Mouse (Mus musculus): Measurements from ENCODE around the gene Dppa3. TPM values are rescaled to one million over a fixed set of nuclear protein-coding genes. Genes with fewer than 3 reads are reported as not detected.

The Dppa3 gene
- polyA plus RNA-seq, 1 experiment from 2014 or later = not detected

- Histone ChIP-seq H3K9ac (no peak overlapping the region), H3K27ac (no peak overlapping the region), H3K4me1 (0 out of 2 replicates have a peak, but pooled peaks cover 6% of the 10 kb centered on the region), H3K36me3 (replicated peaks) (no peaks in the 10 kb centered on the region), H3K4me3 (peak overlapping the region; percentile 32; the same call in 1 of the 2 replicates), H3K9me3 (no peaks in the 10 kb centered on the region), H3K4me2 (0 out of 2 replicates have a peak overlapping the region, but pooled peaks have one; percentile 55), H3K27me3 (replicated peaks) (no peaks in the 10 kb centered on the region)
- ATAC-seq (replicated peaks) = no peak
- 88% methylated on average over 3 of the region's 3 CpGs for WGBS
Observed at GRCm38 (mm10) chr6:122601615-122602014, 24.6 kb upstream of the Dppa3 start.

DNA sequence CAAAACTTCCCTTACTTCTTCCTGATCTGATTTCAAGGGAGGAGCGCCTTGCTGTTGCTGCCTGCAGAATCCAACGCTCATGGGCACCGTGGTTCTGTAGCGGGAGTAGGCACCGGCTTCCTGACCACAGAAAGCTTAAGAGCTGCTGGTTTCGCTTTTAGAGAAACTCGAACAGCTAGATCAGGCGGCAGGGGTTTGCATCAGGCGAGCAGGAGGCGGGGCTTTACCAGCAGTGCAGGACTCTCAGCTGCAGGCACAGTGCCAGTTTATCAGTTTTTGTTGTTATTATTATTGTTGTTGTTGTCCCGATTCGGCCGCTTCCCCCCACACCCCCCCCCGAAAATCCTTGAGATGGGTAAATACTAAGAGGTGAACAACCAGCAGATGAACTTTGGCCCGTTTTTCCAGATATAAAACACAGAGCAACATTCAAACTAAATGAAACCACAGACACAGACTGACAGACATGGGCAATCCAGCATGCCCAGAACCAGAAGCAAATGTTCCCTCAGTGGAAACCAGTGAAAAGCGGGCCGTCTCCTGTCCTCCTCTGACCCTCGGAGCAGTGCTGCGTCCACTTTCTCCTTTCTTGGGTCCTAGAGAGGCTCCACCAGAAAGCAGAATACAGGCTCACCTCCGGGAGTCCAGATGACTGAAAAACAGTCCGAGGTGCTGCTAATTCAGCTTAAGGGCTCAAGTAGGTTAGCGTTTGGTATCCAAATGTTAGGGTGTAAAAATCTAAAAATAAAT, 23.8 kb upstream of the Dppa3 start, which contains the start of gene Apobec1:
TSS of gene Apobec1 (minus strand) at position 203 of the 750 bp plus-strand sequence.
- peak; percentile 77 for ATAC-seq (replicated peaks)
- Histone ChIP-seq H3K4me3 (peak within 1 kb of the TSS; percentile 32), H3K9me3 (no peaks in the 10 kb centered on the region), H3K27ac (no peak within 1 kb of the TSS), H3K4me1 (0 out of 2 replicates have a peak, but pooled peaks cover 6% of the 10 kb centered on the region), H3K9ac (peak within 1 kb of the TSS; percentile 7; the same call in 1 of the 2 replicates), H3K36me3 (replicated peaks) (no peaks in the 10 kb centered on the region), H3K27me3 (replicated peaks) (no peaks in the 10 kb centered on the region), H3K4me2 (peak within 1 kb of the TSS; percentile 55)
- WGBS = 5% methylated on average over 22 of the region's 22 CpGs

DNA sequence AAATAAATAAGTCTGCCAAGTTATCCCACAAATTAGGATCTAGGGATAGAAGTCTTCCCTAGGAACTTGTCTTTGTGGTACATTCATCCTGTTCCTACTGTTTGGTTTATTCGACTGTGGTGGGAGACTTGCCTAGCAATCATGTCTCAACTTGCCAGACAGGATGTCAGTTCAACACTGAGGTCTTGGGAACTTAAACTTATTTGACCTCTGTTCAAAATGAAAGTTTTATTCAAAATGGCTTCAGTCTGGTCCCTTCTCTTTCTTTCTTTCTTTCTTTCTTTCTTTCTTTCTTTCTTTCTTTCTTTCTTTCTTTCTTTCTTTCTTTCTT, 23.3 kb upstream of the Dppa3 start:
- ATAC-seq (replicated peaks) = no peak
- no peak overlapping the region for H3K27ac ChIP-seq
- WGBS = 56% methylated on average over 1 of the region's 1 CpGs
- H3K9ac ChIP-seq = no peak overlapping the region
- H3K27me3 ChIP-seq (replicated peaks) = no peaks in the 10 kb centered on the region
- peak overlapping the region; percentile 55 for H3K4me2 ChIP-seq
- no peaks in the 10 kb centered on the region for H3K36me3 ChIP-seq (replicated peaks)
- H3K4me3 ChIP-seq = no peak overlapping the region
- 0 out of 2 replicates have a peak, but pooled peaks cover 6% of the 10 kb centered on the region for H3K4me1 ChIP-seq
- H3K9me3 ChIP-seq = no peaks in the 10 kb centered on the region

- H3K4me1 ChIP-seq = 0 out of 2 replicates have a peak, but pooled peaks cover 6% of the 10 kb centered on the region
- H3K4me3 ChIP-seq = no peak overlapping the region
- no peaks in the 10 kb centered on the region for H3K27me3 ChIP-seq (replicated peaks)
- ATAC-seq (replicated peaks) = no peak
- H3K4me2 ChIP-seq = no peak overlapping the region
- no peaks in the 10 kb centered on the region for H3K9me3 ChIP-seq
- H3K27ac ChIP-seq = no peak overlapping the region
- H3K36me3 ChIP-seq (replicated peaks) = no peaks in the 10 kb centered on the region
- H3K9ac ChIP-seq = no peak overlapping the region
Observed at GRCm38 (mm10) chr6:122604260-122604659, 21.9 kb upstream of the Dppa3 start.

DNA sequence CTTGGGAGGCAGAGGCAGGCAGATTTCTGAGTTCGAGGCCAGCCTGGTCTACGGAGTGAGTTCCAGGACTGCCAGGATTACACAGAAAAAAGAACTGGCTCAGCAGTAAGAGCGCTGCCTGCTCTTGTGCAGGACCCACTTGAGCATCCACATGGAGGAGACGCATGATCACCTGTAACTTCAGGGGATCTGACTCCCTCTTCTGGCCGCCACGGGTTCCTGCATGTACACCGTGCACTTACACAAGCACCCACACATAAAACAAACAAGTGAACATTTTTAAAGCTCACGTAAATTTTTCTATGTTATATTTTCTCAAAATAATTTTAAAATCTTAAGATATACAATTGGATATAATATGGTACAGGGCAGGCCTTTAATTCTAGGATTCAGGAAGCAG, 20.7 kb upstream of the Dppa3 start:
- Histone ChIP-seq H3K9ac (no peak overlapping the region), H3K27ac (no peak overlapping the region), H3K4me1 (0 out of 2 replicates have a peak, but pooled peaks cover 6% of the 10 kb centered on the region), H3K27me3 (replicated peaks) (no peaks in the 10 kb centered on the region), H3K4me3 (no peak overlapping the region), H3K36me3 (replicated peaks) (no peaks in the 10 kb centered on the region), H3K4me2 (no peak overlapping the region), H3K9me3 (no peaks in the 10 kb centered on the region)
- 91% methylated on average over 8 of the region's 8 CpGs for WGBS
- ATAC-seq (replicated peaks) = no peak

- no peak overlapping the region for H3K4me3 ChIP-seq
- no peak overlapping the region for H3K4me2 ChIP-seq
- H3K27ac ChIP-seq = no peak overlapping the region
- H3K9me3 ChIP-seq = no peaks in the 10 kb centered on the region
- ATAC-seq (replicated peaks) = no peak
- no peaks in the 10 kb centered on the region for H3K36me3 ChIP-seq (replicated peaks)
- WGBS = 96% methylated on average over 11 of the region's 11 CpGs
- no peak overlapping the region for H3K9ac ChIP-seq
- no peaks in the 10 kb centered on the region for H3K27me3 ChIP-seq (replicated peaks)
- 0 out of 2 replicates have a peak, but pooled peaks cover 6% of the 10 kb centered on the region for H3K4me1 ChIP-seq
Observed at GRCm38 (mm10) chr6:122606661-122607060, 19.5 kb upstream of the Dppa3 start.

- no peak for ATAC-seq (replicated peaks)
- Histone ChIP-seq H3K27ac (no peak overlapping the region), H3K4me2 (no peak overlapping the region), H3K4me3 (no peak overlapping the region), H3K36me3 (replicated peaks) (no peaks in the 10 kb centered on the region), H3K4me1 (no peaks in the 10 kb centered on the region), H3K27me3 (replicated peaks) (no peaks in the 10 kb centered on the region), H3K9me3 (no peaks in the 10 kb centered on the region), H3K9ac (no peak overlapping the region)
- WGBS = 95% methylated on average over 12 of the region's 12 CpGs
Observed at GRCm38 (mm10) chr6:122607700-122608099, 18.5 kb upstream of the Dppa3 start.

- 73% methylated on average over 10 of the region's 10 CpGs for WGBS
- no peaks in the 10 kb centered on the region for H3K36me3 ChIP-seq (replicated peaks)
- no peaks in the 10 kb centered on the region for H3K4me1 ChIP-seq
- H3K27ac ChIP-seq = no peak overlapping the region
- H3K4me3 ChIP-seq = no peak overlapping the region
- H3K4me2 ChIP-seq = no peak overlapping the region
- ATAC-seq (replicated peaks) = no peak
- H3K9ac ChIP-seq = no peak overlapping the region
- no peaks in the 10 kb centered on the region for H3K9me3 ChIP-seq
- no peaks in the 10 kb centered on the region for H3K27me3 ChIP-seq (replicated peaks)
Observed at GRCm38 (mm10) chr6:122608434-122609376, 17.5 kb upstream of the Dppa3 start.

GRCm38 (mm10) chr6:122609377-122609728, 16.9 kb upstream of the Dppa3 start:
- H3K9me3 ChIP-seq = no peaks in the 10 kb centered on the region
- H3K4me1 ChIP-seq = no peaks in the 10 kb centered on the region
- H3K4me3 ChIP-seq = no peak overlapping the region
- H3K27ac ChIP-seq = no peak overlapping the region
- no peak for ATAC-seq (replicated peaks)
- H3K4me2 ChIP-seq = no peak overlapping the region
- no peaks in the 10 kb centered on the region for H3K27me3 ChIP-seq (replicated peaks)
- no peaks in the 10 kb centered on the region for H3K36me3 ChIP-seq (replicated peaks)
- no peak overlapping the region for H3K9ac ChIP-seq
- 68% methylated on average over 9 of the region's 9 CpGs for WGBS

GRCm38 (mm10) chr6:122609771-122610170, 16.4 kb upstream of the Dppa3 start, which contains the start of gene Gdf3:
TSS of gene Gdf3 (minus strand) at chr6:122610087.
- Histone ChIP-seq H3K27me3 (replicated peaks) (no peaks in the 10 kb centered on the region), H3K4me3 (no peak within 1 kb of the TSS)
- 63% methylated on average over 14 of the region's 14 CpGs for WGBS

DNA sequence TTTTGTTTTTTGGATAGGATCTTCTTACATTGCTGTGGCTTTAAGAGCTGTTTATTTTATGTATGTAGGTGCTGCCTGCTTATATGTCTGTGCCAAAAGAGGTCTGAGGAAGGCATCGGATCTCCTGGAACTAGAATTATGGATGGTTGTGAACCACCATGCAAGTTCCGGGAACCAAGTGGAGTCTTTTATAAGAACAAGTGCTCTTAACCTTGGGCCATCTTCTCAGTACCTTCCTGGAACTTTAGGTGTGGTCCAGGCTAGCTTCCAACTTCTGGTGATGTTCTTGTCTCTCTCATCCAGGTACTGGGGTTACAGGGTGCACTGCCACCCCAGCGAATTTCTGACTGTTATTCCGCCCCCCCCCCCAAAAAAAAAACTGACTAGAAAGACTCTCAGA, 13.8 kb upstream of the Dppa3 start:
- ATAC-seq (replicated peaks) = no peak
- no peaks in the 10 kb centered on the region for H3K36me3 ChIP-seq (replicated peaks)
- no peaks in the 10 kb centered on the region for H3K4me1 ChIP-seq
- no peak overlapping the region for H3K27ac ChIP-seq
- no peak overlapping the region for H3K4me3 ChIP-seq
- no peaks in the 10 kb centered on the region for H3K27me3 ChIP-seq (replicated peaks)
- H3K4me2 ChIP-seq = no peak overlapping the region
- H3K9ac ChIP-seq = no peak overlapping the region
- 80% methylated on average over 4 of the region's 4 CpGs for WGBS
- H3K9me3 ChIP-seq = no peaks in the 10 kb centered on the region

More at GRCm38 (mm10) chr6:122609771-122610170, 16.4 kb upstream of the Dppa3 start, which contains the start of gene Gdf3:
- Histone ChIP-seq H3K27ac (no peak within 1 kb of the TSS), H3K36me3 (replicated peaks) (no peaks in the 10 kb centered on the region), H3K4me1 (no peaks in the 10 kb centered on the region), H3K9me3 (no peaks in the 10 kb centered on the region), H3K4me2 (no peak within 1 kb of the TSS), H3K9ac (no peak within 1 kb of the TSS)
- no peak for ATAC-seq (replicated peaks)

DNA sequence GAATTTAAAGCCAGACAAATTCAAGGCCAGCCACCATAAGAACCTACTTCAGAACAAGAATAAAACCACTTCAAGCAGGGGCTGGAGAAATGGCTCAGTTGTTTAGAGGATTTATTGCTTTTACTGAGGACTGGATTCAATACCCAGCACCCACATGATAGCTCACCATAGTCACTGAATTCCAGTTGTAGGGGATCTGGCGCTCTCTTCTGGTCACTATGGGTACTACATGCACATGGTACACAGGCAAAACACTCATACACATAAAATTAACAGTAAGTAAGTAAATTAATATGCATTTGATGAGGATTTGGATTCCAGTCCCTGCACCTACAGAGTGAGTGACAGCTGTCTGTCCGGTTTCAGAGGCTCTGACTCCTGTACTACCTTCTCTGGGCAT, 12.2 kb upstream of the Dppa3 start:
- no peaks in the 10 kb centered on the region for H3K36me3 ChIP-seq (replicated peaks)
- H3K9ac ChIP-seq = no peak overlapping the region
- no peaks in the 10 kb centered on the region for H3K9me3 ChIP-seq
- H3K27me3 ChIP-seq (replicated peaks) = no peaks in the 10 kb centered on the region
- H3K4me2 ChIP-seq = no peak overlapping the region
- no peak overlapping the region for H3K27ac ChIP-seq
- H3K4me3 ChIP-seq = no peak overlapping the region
- 64% methylated on average over 2 of the region's 2 CpGs for WGBS
- no peak for ATAC-seq (replicated peaks)
- H3K4me1 ChIP-seq = no peaks in the 10 kb centered on the region
